Mouse (Mus musculus) adrenal gland, adult 2 months (tissue): Measurements from ENCODE around the gene Gabrq. TPM values are rescaled to one million over a fixed set of nuclear protein-coding genes. Genes with fewer than 3 reads are reported as not detected.
A peak's percentile ranks its signal among the peaks of the same experiment; 100 is the strongest.

Experiments used
- DNase-seq: peaks from one replicate; pipeline ENCODE4 v3.0.0; 2021
- long read RNA-seq: library from polyadenylated mRNA; stranded (forward); transcript quantifications from one replicate; pipeline ENCODE4 v2.0.0, GENCODE M21; 2021
- polyA plus RNA-seq: library from polyadenylated mRNA; depleted of rRNA; stranded (reverse); fragments of >200 nt; gene quantifications from 2 replicates; pipeline ENCODE4 v1.2.3, GENCODE M21; 2012; rRNA removed
- total RNA-seq, 2 experiments: library from RNA; stranded (reverse); gene quantifications; 2 replicates each; pipeline ENCODE4 v1.2.3; 2021

Gabrq gene
- total RNA-seq = under 1 TPM in 1 of 2 experiments, not detected in 1; 0.35 TPM
- polyA plus RNA-seq = 0.13 and 0.15 TPM in 2 replicates
- long read RNA-seq = 0 reads

DNA sequence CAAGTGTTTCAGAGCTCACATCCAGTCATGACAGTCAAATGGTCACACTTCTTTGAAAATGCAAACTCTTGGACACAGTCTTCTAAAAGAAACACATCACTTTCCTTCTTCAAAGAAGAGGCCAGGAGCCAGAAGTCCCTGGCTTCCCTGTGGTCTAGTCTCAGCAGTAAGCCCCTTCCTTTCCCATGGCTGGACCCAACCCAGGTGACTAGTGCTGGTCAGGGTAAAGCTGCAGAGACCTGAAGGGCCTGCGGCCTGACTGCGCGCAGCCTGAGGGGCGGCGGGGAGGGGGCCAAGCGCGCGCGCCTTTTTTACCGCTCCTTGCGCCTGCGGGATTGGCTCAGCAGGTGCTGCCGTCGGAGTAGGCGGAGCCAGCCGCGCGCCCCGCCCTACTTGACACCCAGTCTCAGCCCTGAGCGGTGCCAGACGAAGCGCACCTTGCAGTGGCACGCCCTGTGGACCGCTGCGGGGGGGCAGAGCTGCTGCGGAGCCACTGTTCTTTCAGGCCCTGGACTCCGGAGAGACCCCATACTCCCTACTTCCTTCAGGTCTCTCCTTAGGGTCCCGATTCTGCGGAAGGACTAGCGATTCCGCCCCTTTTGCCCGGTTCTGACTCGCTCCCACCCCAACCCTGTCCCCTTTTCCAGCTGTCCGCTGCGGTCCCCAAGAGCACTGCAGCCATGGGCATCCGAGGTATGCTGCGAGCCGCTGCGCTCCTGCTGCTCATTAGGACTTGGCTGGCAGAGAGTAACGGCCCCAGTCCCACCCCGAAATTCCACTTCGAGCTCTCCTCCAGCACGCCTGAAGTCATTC is at the start of gene Gabrq:
Gabrq (plus strand) TSS at position 403 of the 813 bp plus-strand sequence.
- DNase-seq = peak; percentile 26

GRCm38 (mm10) chrX:72788773-72789557 is 36.0 kb upstream of the Gabrq start:
- DNase-seq = no peak

- no peak for DNase-seq
These were observed 35.5 kb upstream of the Gabrq start for GRCm38 (mm10) chrX:72789558-72789871.

GRCm38 (mm10) chrX:72819594-72819993 is 5.4 kb upstream of the Gabrq start:
- DNase-seq = peak; percentile 48

- DNase-seq = no peak
These were observed 1.7 kb upstream of the Gabrq start for GRCm38 (mm10) chrX:72823310-72823709.

GRCm38 (mm10) chrX:72825589-72825905 is 569 bp downstream of the Gabrq start:
- no peak for DNase-seq

Other genes starting within 250 kb of the Gabrq start
- 1 to 10 TPM in 1 of 2 experiments, under 1 TPM in 1; 0.75 to 2.3 TPM for gene Gabra3, start 168.3 kb upstream of the Gabrq start, total RNA-seq
- 0.99 and 1.4 TPM in 2 replicates for gene Gabra3, start 168.3 kb upstream of the Gabrq start, polyA plus RNA-seq
- gene Cetn2, start 93.2 kb downstream of the Gabrq start, total RNA-seq = 10 to 100 TPM; 44.1 to 53.6 TPM
- gene Cetn2, start 93.2 kb downstream of the Gabrq start, polyA plus RNA-seq = 1.6 and 2.1 TPM in 2 replicates
- gene Nsdhl, start 93.4 kb downstream of the Gabrq start, total RNA-seq = 10 to 100 TPM; 35.5 to 69.9 TPM
- gene Nsdhl, start 93.4 kb downstream of the Gabrq start, polyA plus RNA-seq = 10.7 and 18.0 TPM in 2 replicates
- gene Zfp185, start 162.2 kb downstream of the Gabrq start, total RNA-seq = 1 to 10 TPM; 2.4 to 3.6 TPM
- gene Zfp185, start 162.2 kb downstream of the Gabrq start, polyA plus RNA-seq = 2.4 and 2.5 TPM in 2 replicates
- gene Pnma5, start 211.9 kb downstream of the Gabrq start, total RNA-seq = under 1 TPM; 0.24 to 0.32 TPM
- not detected in 2 replicates for gene Pnma5, start 211.9 kb downstream of the Gabrq start, polyA plus RNA-seq
- under 1 TPM; 0.14 to 0.41 TPM for gene Pnma3, start 239.6 kb downstream of the Gabrq start, total RNA-seq
- gene Pnma3, start 239.6 kb downstream of the Gabrq start, polyA plus RNA-seq = 0.17 and 0.19 TPM in 2 replicates